Mouse (Mus musculus) midbrain, embryonic 11.5 days (tissue): ENCODE data around the gene Qrfp. TPM values are rescaled to one million over a fixed set of nuclear protein-coding genes. Genes with fewer than 3 reads are reported as not detected.

ENCODE experiments used
- ATAC-seq: fragments of 200-750 bp; cut with Nextera tagmentation; 2 replicates; pipeline ENCODE4 v1.8.0; 2017; ENCODE audit warnings: moderate TSS enrichment, moderate library complexity; ENCODE audit not compliant: low FRiP score
- DNase-seq: peaks from one replicate; pipeline ENCODE4 v3.0.0; 2015; ENCODE audit warnings: low spot score; ENCODE audit errors: missing footprints
- H3K27ac ChIP-seq: fragments of 300-500 bp; sonication (generic); 2 replicates; pipeline ENCODE4 v1.5.1; 2014; ENCODE audit warnings: low read depth, low read length
- H3K27me3 ChIP-seq: fragments of 300-500 bp; sonication (generic); 2 replicates; pipeline ENCODE4 v1.6.1; 2014; ENCODE audit warnings: mild to moderate bottlenecking, low read length, moderate library complexity, mixed read lengths; ENCODE audit not compliant: control insufficient read depth, insufficient read depth
- H3K36me3 ChIP-seq: fragments of 300-500 bp; sonication (generic); 2 replicates; pipeline ENCODE4 v1.6.1; 2014; ENCODE audit warnings: mild to moderate bottlenecking, low read length, moderate library complexity, mixed read lengths; ENCODE audit not compliant: control insufficient read depth, insufficient read depth
- H3K4me1 ChIP-seq: fragments of 300-500 bp; sonication (generic); 2 replicates; pipeline ENCODE4 v1.6.1; 2014; ENCODE audit warnings: low read length; ENCODE audit not compliant: control insufficient read depth, insufficient read depth
- H3K4me2 ChIP-seq: fragments of 300-500 bp; sonication (generic); 2 replicates; pipeline ENCODE4 v1.6.1; 2014; ENCODE audit warnings: mild to moderate bottlenecking, moderate library complexity
- H3K4me3 ChIP-seq: fragments of 300-500 bp; sonication (generic); 2 replicates; pipeline ENCODE4 v1.5.1; 2014; ENCODE audit warnings: low read depth, low read length
- H3K9ac ChIP-seq: fragments of 300-500 bp; sonication (generic); 2 replicates; pipeline ENCODE4 v1.6.1; 2014; ENCODE audit warnings: low read length
- H3K9me3 ChIP-seq: fragments of 300-500 bp; sonication (generic); 2 replicates; pipeline ENCODE4 v1.6.1; 2016; ENCODE audit warnings: low read length; ENCODE audit not compliant: control insufficient read depth
- WGBS: fragments of 180-500 bp; shearing (Covaris S2); extraction: QIAGEN DNeasy Blood & Tissue Kit; methylation state at CpG from one replicate; pipeline ENCODE4 v1.1.7; 2014; 5-methylcytosine and 5-hydroxymethylcytosine counted together
- polyA plus RNA-seq: library from polyadenylated mRNA; unstranded; fragments of >200 nt; fragmentation: Nextera tagmentation; extraction: Ambion mirVana; gene quantifications from 2 replicates; pipeline ENCODE4 v1.2.1, GENCODE M21; 2014

The Qrfp gene
- polyA plus RNA-seq, result 0.06 and 0.11 TPM in 2 replicates

GRCm38 (mm10) chr2:31810444-31810843 is at the start of gene Qrfp:
Gene Qrfp (minus strand): TSS chr2:31810580.
- Histone ChIP-seq H3K27ac (no peak within 1 kb of the TSS), H3K9me3 (no peaks in the 10 kb centered on the region), H3K4me2 (no peak within 1 kb of the TSS), H3K4me1 (peaks cover 48% of the 10 kb centered on the region), H3K4me3 (no peak within 1 kb of the TSS), H3K36me3 (no peaks in the 10 kb centered on the region), H3K27me3 (no peaks in the 10 kb centered on the region), H3K9ac (no peak within 1 kb of the TSS)
- WGBS, result 39% methylated on average over 12 of the region's 12 CpGs
- ATAC-seq (no peak), DNase-seq (no peak)

- H3K4me3 ChIP-seq, result no peak overlapping the region
- peaks cover 14% of the 10 kb centered on the region for H3K4me1 ChIP-seq
- ATAC-seq, result peak; percentile 48; the same call in 1 of the 2 replicates
- H3K4me2 ChIP-seq, result peak overlapping the region; percentile 12; the same call in 1 of the 2 replicates
- H3K27me3 ChIP-seq, result no peaks in the 10 kb centered on the region; the same call in 1 of the 2 replicates
- 6% methylated on average over 12 of the region's 12 CpGs for WGBS
- H3K27ac ChIP-seq, result no peak overlapping the region
- H3K9me3 ChIP-seq, result no peaks in the 10 kb centered on the region
- H3K9ac ChIP-seq, result peak overlapping the region; percentile 24; the same call in 1 of the 2 replicates
- H3K36me3 ChIP-seq, result no peaks in the 10 kb centered on the region
- DNase-seq, result no peak
These were observed 48.1 kb upstream of the Qrfp start for GRCm38 (mm10) chr2:31858500-31858899.

GRCm38 (mm10) chr2:31857180-31857579 is 46.8 kb upstream of the Qrfp start:
- DNase-seq (no peak), ATAC-seq (no peak)
- 82% methylated on average over 6 of the region's 6 CpGs for WGBS
- Histone ChIP-seq H3K4me1 (peaks cover 14% of the 10 kb centered on the region), H3K27me3 (no peaks in the 10 kb centered on the region; the same call in 1 of the 2 replicates), H3K9me3 (no peaks in the 10 kb centered on the region), H3K9ac (no peak overlapping the region), H3K36me3 (no peaks in the 10 kb centered on the region), H3K27ac (no peak overlapping the region), H3K4me3 (no peak overlapping the region), H3K4me2 (no peak overlapping the region)

- Histone ChIP-seq H3K36me3 (no peaks in the 10 kb centered on the region), H3K27me3 (no peaks in the 10 kb centered on the region; the same call in 1 of the 2 replicates), H3K4me2 (no peak overlapping the region), H3K4me1 (peaks cover 14% of the 10 kb centered on the region), H3K4me3 (no peak overlapping the region), H3K27ac (no peak overlapping the region), H3K9me3 (no peaks in the 10 kb centered on the region), H3K9ac (no peak overlapping the region)
- 77% methylated on average over 8 of the region's 8 CpGs for WGBS
- no peak for DNase-seq
- no peak for ATAC-seq
These were observed 45.6 kb upstream of the Qrfp start for GRCm38 (mm10) chr2:31855991-31856390.

GRCm38 (mm10) chr2:31850141-31850540 is 39.8 kb upstream of the Qrfp start:
- H3K4me1 ChIP-seq, result peaks cover 13% of the 10 kb centered on the region
- H3K4me2 ChIP-seq, result no peak overlapping the region
- no peak overlapping the region for H3K27ac ChIP-seq
- no peaks in the 10 kb centered on the region for H3K9me3 ChIP-seq
- peaks cover 23% of the 10 kb centered on the region for H3K27me3 ChIP-seq
- DNase-seq (no peak), ATAC-seq (no peak)
- no peak overlapping the region for H3K4me3 ChIP-seq
- H3K9ac ChIP-seq, result no peak overlapping the region
- H3K36me3 ChIP-seq, result no peaks in the 10 kb centered on the region
- 41% methylated on average over 12 of the region's 12 CpGs for WGBS

- ATAC-seq, result peak; percentile 20
These were observed 37.5 kb upstream of the Qrfp start for GRCm38 (mm10) chr2:31847908-31848307.

GRCm38 (mm10) chr2:31846692-31847660 is 36.6 kb upstream of the Qrfp start:
- 5% methylated on average over 35 of the region's 35 CpGs for WGBS
- Histone ChIP-seq H3K4me3 (peak overlapping the region; percentile 48), H3K9ac (peak overlapping the region; percentile 55; the same call in 1 of the 2 replicates), H3K4me1 (peaks cover 17% of the 10 kb centered on the region), H3K4me2 (peak overlapping the region; percentile 84), H3K9me3 (no peaks in the 10 kb centered on the region), H3K27me3 (peaks cover 40% of the 10 kb centered on the region), H3K27ac (no peak overlapping the region), H3K36me3 (no peaks in the 10 kb centered on the region)
- ATAC-seq, result no peak
- DNase-seq, result peak; percentile 95

More at GRCm38 (mm10) chr2:31847908-31848307, 37.5 kb upstream of the Qrfp start:
- DNase-seq, result peak; percentile 86
- Histone ChIP-seq H3K27me3 (peaks cover 40% of the 10 kb centered on the region), H3K9me3 (no peaks in the 10 kb centered on the region), H3K4me1 (peaks cover 17% of the 10 kb centered on the region), H3K36me3 (no peaks in the 10 kb centered on the region), H3K9ac (no peak overlapping the region), H3K4me3 (no peak overlapping the region), H3K27ac (no peak overlapping the region), H3K4me2 (no peak overlapping the region)
- 28% methylated on average over 6 of the region's 6 CpGs for WGBS

GRCm38 (mm10) chr2:31845896-31846691 is 35.7 kb upstream of the Qrfp start, which contains the start of gene Fibcd1:
Gene Fibcd1 (minus strand): TSS chr2:31846005.
- Histone ChIP-seq H3K9me3 (no peaks in the 10 kb centered on the region), H3K36me3 (no peaks in the 10 kb centered on the region), H3K27ac (no peak within 1 kb of the TSS), H3K4me3 (peak within 1 kb of the TSS; percentile 48), H3K9ac (peak within 1 kb of the TSS; percentile 55), H3K27me3 (peaks cover 40% of the 10 kb centered on the region), H3K4me1 (peaks cover 17% of the 10 kb centered on the region), H3K4me2 (peak within 1 kb of the TSS; percentile 84)
- ATAC-seq (peak; percentile 56), DNase-seq (peak; percentile 94)
- under 1% methylated on average over 79 of the region's 88 CpGs for WGBS
